Mouse (Mus musculus) bone marrow macrophage, adult 2 months (primary cell): Measurements from ENCODE around the gene Gtf2e1. TPM values are rescaled to one million over a fixed set of nuclear protein-coding genes. Genes with fewer than 3 reads are reported as not detected.

Source experiments
- H3K27ac ChIP-seq: 2 replicates; pipeline ENCODE4 v1.5.1; 2012; ENCODE audit warnings: low read depth, low read length; ENCODE audit not compliant: insufficient read depth
- H3K4me1 ChIP-seq: 2 replicates; pipeline ENCODE4 v1.6.1; 2012; ENCODE audit warnings: low read length; ENCODE audit not compliant: control insufficient read depth, insufficient read depth
- H3K4me3 ChIP-seq: 2 replicates; pipeline ENCODE4 v1.5.1; 2012; ENCODE audit warnings: mild to moderate bottlenecking, low read length, moderate library complexity; ENCODE audit not compliant: insufficient read depth
- CTCF ChIP-seq: IDR thresholded peaks from 2 replicates; pipeline ENCODE4 v1.5.1; 2012; ENCODE audit warnings: low read depth, mild to moderate bottlenecking, low read length, moderate library complexity
- POLR2A ChIP-seq: IDR thresholded peaks from 2 replicates; pipeline ENCODE4 v1.6.1; 2012; ENCODE audit warnings: mild to moderate bottlenecking, low read depth, low read length, borderline replicate concordance
- polyA plus RNA-seq: library from polyadenylated mRNA; stranded (reverse); fragments of >200 nt; gene quantifications from 2 replicates; pipeline ENCODE4 v1.2.4, GENCODE M21; 2012; ENCODE audit not compliant: missing spikeins, insufficient read depth, insufficient read length

The Gtf2e1 gene
- polyA plus RNA-seq, 1 experiment, result 8.3 TPM

GRCm38 (mm10) chr16:37573061-37573460 lies 33.5 kb upstream of the Gtf2e1 start:
- H3K4me3 ChIP-seq, result no peak overlapping the region
- TF ChIP-seq CTCF, result no peak
- TF ChIP-seq POLR2A, result no peak
- H3K27ac ChIP-seq, result no peak overlapping the region
- no peaks in the 10 kb centered on the region for H3K4me1 ChIP-seq

GRCm38 (mm10) chr16:37572117-37572754 lies 32.6 kb upstream of the Gtf2e1 start:
- Histone ChIP-seq H3K27ac (no peak overlapping the region), H3K4me3 (no peak overlapping the region), H3K4me1 (no peaks in the 10 kb centered on the region)
- TF ChIP-seq POLR2A (no peak), CTCF (no peak)

DNA sequence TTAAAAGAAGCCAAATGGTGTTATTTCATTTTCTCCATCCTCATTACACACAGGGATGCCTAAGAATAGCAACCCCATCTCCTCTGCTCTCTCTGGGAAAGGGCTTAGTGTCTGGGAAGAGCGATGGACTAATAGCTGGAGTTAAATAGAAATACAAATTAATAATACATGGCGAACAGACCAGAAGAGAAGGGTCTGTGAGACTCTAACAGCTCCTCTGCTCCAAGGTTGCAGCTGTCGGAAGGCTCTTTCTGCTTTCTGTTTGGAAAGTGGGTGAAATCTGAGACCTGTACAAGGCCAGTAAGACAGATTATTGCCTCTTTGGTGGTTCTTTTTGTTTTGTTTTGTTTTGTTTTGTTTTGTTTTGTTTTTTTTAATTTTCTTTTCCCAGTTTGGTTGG lies 32.0 kb upstream of the Gtf2e1 start:
- Histone ChIP-seq H3K4me1 (no peaks in the 10 kb centered on the region), H3K27ac (no peak overlapping the region), H3K4me3 (no peak overlapping the region)
- no peak for TF ChIP-seq CTCF
- TF ChIP-seq POLR2A, result no peak

DNA sequence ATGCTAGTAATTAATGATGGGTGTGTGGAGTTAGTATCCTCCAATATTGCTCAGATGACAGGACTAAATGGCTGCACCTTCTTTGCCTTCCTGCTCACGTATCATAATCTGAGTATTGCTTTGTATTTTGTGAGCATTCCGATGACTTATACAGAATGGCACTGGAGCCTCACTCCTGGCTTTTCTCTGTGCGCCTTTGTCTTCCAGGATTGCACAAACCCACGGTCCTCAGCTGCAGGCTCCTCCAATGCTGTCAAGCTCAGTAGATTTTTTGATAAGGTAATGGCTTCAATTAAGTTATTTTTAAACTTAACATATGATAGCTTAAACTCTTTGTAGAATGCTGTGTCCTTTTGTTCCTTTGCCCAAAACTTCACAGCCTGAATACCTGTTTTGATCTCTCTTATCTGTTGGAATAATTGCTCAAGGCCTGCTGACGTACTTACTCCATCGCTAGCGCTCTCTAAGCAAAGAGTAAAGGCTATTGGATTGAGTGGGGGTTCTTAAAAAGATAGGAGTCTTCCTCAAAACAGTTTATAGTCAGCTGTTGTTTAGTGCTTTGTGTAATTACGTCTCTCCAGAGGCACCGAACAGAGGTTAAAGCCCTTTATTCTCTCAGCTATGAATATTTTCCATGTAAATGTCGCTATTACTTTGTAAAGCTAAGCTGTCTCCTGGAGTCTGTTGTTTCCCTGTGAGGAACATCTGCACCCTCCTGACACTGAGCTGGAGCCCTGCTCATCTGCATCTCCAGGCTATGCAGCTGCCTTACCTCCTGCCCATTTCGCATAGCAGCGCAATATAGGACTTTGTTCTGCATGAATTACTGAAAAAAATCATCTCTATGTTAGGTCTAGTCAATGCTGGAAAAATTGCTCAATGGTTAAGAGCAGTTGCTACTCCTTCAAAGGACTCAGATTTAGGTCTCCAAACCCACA lies 27.8 kb upstream of the Gtf2e1 start:
- H3K4me3 ChIP-seq, result no peak overlapping the region
- TF ChIP-seq POLR2A (no peak), CTCF (no peak)

GRCm38 (mm10) chr16:37566107-37566506 lies 26.5 kb upstream of the Gtf2e1 start:
- TF ChIP-seq CTCF (no peak), POLR2A (no peak)
- Histone ChIP-seq H3K27ac (no peak overlapping the region), H3K4me3 (no peak overlapping the region), H3K4me1 (no peaks in the 10 kb centered on the region)

More for the DNA sequence above, 27.8 kb upstream of the Gtf2e1 start:
- Histone ChIP-seq H3K27ac (no peak overlapping the region), H3K4me1 (no peaks in the 10 kb centered on the region)

GRCm38 (mm10) chr16:37565117-37565516 lies 25.5 kb upstream of the Gtf2e1 start:
- H3K4me3 ChIP-seq, result no peak overlapping the region
- no peak overlapping the region for H3K27ac ChIP-seq
- H3K4me1 ChIP-seq, result no peaks in the 10 kb centered on the region
- TF ChIP-seq POLR2A (no peak), CTCF (no peak)

DNA sequence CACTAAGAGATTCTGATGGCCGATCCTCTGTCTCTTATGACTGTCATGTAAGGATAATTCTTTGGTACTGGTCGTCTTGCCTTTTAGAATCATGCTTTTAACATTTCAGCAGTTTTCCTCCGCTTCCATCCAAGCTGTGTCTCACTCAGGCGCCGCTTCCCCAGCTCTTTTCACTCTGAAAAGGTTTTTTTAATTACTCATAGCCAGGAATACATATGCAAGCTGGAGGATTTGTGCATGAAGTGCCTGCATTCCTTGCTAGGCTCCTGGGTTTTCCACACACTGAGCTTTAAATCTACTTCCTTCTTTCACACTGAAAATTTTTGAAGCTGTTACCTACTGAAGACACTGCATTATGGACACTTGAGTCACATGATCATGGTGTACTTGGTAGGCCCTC lies 23.4 kb upstream of the Gtf2e1 start:
- no peak for TF ChIP-seq POLR2A
- TF ChIP-seq CTCF, result no peak

DNA sequence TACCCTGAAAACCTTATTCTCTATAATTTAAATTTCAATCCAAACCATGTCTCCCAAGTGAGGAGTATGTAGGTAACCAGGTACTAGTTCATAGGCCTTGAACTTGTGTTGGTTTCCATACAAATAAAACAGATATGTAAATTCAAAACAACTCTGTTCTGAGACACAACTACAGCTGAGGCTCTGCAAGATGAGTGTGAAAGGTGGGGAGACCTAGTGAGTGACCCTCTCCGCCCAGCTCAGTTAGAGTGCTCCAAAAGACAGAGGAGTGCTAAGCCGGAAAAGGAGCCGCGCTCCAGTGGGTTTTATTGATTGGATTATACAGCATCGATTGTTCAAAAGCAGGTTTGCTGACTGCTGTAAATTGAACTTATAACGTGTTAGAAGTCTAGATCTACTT lies 22.8 kb upstream of the Gtf2e1 start:
- TF ChIP-seq POLR2A, result no peak
- no peak for TF ChIP-seq CTCF
- Histone ChIP-seq H3K4me1 (no peaks in the 10 kb centered on the region), H3K4me3 (no peak overlapping the region), H3K27ac (no peak overlapping the region)

More for the DNA sequence above, 23.4 kb upstream of the Gtf2e1 start:
- Histone ChIP-seq H3K4me3 (no peak overlapping the region), H3K4me1 (no peaks in the 10 kb centered on the region), H3K27ac (no peak overlapping the region)

DNA sequence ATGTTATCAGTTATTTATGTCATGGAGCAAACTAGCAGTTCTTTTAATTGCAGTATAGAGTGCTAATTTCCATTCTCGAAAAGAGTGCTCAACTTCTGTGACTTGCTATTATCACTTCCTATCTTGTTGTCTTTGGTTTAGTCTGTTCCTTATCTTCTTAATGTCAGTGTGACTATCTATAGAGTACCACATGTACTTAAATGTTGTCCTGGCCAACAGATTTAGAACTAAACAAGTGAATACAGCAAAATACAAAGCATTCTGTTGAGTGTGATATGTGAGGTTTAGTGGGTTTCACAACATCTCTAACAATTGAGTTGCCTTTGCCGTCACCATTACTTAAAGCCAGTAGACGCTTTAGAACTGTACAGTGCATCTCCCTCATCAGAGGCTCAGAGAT lies 13.2 kb upstream of the Gtf2e1 start:
- Histone ChIP-seq H3K4me3 (no peak overlapping the region), H3K4me1 (no peaks in the 10 kb centered on the region), H3K27ac (no peak overlapping the region)
- TF ChIP-seq POLR2A (no peak), CTCF (no peak)

DNA sequence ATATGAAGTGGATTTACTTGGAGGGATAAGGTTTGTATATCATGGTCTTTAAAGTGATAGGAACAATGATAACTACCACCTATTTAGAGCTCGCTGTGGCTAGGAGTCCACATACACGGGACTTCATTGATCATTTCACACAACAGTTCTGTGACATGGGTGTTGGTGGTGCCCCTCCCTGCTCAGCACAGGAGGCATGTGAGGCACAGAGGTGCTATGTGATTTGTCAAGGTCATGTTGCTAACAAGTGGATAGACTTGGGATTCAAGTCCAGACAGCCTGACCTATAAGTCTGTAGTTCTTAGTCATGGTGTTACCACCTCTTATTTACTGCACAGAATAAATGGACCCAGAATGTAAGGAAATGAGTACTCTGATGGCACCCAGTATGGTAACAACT lies 11.4 kb upstream of the Gtf2e1 start:
- H3K4me1 ChIP-seq, result no peaks in the 10 kb centered on the region
- H3K4me3 ChIP-seq, result no peak overlapping the region
- TF ChIP-seq POLR2A (no peak), CTCF (no peak)
- no peak overlapping the region for H3K27ac ChIP-seq
